Mouse (Mus musculus): Measurements from ENCODE around the gene Carnmt1. TPM values are rescaled to one million over a fixed set of nuclear protein-coding genes. Genes with fewer than 3 reads are reported as not detected.

The Carnmt1 gene
- polyA plus RNA-seq, 1 experiment = 6.3 TPM

GRCm38 (mm10) chr19:18632231-18633185 is 38.1 kb upstream of the Carnmt1 start:
- no peaks in the 10 kb centered on the region for H3K36me3 ChIP-seq (ENCODE audit: control insufficient read depth, insufficient read depth, low read length)
- WGBS = 39% methylated on average over 13 of the region's 13 CpGs
- peak overlapping the region; percentile 67 for H3K4me3 ChIP-seq (ENCODE audit: insufficient read depth, low read depth, low read length)
- TF ChIP-seq POLR2A (IDR thresholded peaks at IDR 0.05; ENCODE audit: low read depth, low read length) (no peak), CTCF (conservative IDR thresholded peaks at IDR 0.05; ENCODE audit: insufficient read depth, insufficient read length, low read depth, low read length) (no peak)
- H3K27me3 ChIP-seq (replicated peaks; ENCODE audit: control insufficient read depth, insufficient read depth, low read length) = no peaks in the 10 kb centered on the region
- H3K4me1 ChIP-seq (ENCODE audit: control insufficient read depth, insufficient read depth, low read length) = peaks cover 13% of the 10 kb centered on the region
- peak; percentile 90 for DNase-seq
- H3K27ac ChIP-seq (ENCODE audit: insufficient read depth, low read depth, low read length) = peak overlapping the region; percentile 81

- WGBS = 82% methylated on average over 5 of the region's 5 CpGs
Measured at GRCm38 (mm10) chr19:18637954-18638353, 32.6 kb upstream of the Carnmt1 start.

DNA sequence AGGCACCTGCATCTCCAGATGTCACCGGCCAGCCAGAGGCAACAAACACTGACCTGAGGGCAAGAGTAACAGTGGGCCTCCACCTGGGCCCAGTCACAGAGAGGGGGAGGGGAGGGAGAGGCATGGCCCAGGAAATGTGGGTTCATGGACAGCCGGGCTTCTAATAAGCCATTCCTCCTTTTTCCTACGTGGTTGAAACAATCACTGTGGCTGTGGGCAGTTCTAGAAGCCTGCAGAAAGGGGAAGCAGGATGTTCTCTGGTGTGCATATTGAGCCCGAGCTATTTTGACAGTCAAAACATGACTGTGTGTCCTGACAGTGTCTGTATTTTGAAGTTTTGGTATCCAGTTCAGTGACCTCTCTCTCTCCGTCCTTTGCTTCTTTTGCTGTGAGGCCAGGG is 31.6 kb upstream of the Carnmt1 start:
- Histone ChIP-seq H3K27ac (ENCODE audit: insufficient read depth, low read depth, low read length) (no peak overlapping the region), H3K4me1 (ENCODE audit: control insufficient read depth, insufficient read depth, low read length) (no peaks in the 10 kb centered on the region), H3K36me3 (ENCODE audit: control insufficient read depth, insufficient read depth, low read length) (peaks cover 4% of the 10 kb centered on the region), H3K27me3 (replicated peaks; ENCODE audit: control insufficient read depth, insufficient read depth, low read length) (no peaks in the 10 kb centered on the region), H3K4me3 (ENCODE audit: insufficient read depth, low read depth, low read length) (no peak overlapping the region)
- TF ChIP-seq POLR2A (IDR thresholded peaks at IDR 0.05; ENCODE audit: low read depth, low read length) = no peak
- TF ChIP-seq CTCF (conservative IDR thresholded peaks at IDR 0.05; ENCODE audit: insufficient read depth, insufficient read length, low read depth, low read length) = no peak
- no peak for DNase-seq
- 47% methylated on average over 5 of the region's 5 CpGs for WGBS

More at GRCm38 (mm10) chr19:18637954-18638353, 32.6 kb upstream of the Carnmt1 start:
- H3K27me3 ChIP-seq (replicated peaks; ENCODE audit: control insufficient read depth, insufficient read depth, low read length) = no peaks in the 10 kb centered on the region
- no peaks in the 10 kb centered on the region for H3K4me1 ChIP-seq (ENCODE audit: control insufficient read depth, insufficient read depth, low read length)
- no peak for TF ChIP-seq CTCF (conservative IDR thresholded peaks at IDR 0.05; ENCODE audit: insufficient read depth, insufficient read length, low read depth, low read length)
- no peak for TF ChIP-seq POLR2A (IDR thresholded peaks at IDR 0.05; ENCODE audit: low read depth, low read length)
- H3K27ac ChIP-seq (ENCODE audit: insufficient read depth, low read depth, low read length) = no peak overlapping the region
- H3K4me3 ChIP-seq (ENCODE audit: insufficient read depth, low read depth, low read length) = no peak overlapping the region
- DNase-seq = no peak
- peaks cover 2% of the 10 kb centered on the region for H3K36me3 ChIP-seq (ENCODE audit: control insufficient read depth, insufficient read depth, low read length)

DNA sequence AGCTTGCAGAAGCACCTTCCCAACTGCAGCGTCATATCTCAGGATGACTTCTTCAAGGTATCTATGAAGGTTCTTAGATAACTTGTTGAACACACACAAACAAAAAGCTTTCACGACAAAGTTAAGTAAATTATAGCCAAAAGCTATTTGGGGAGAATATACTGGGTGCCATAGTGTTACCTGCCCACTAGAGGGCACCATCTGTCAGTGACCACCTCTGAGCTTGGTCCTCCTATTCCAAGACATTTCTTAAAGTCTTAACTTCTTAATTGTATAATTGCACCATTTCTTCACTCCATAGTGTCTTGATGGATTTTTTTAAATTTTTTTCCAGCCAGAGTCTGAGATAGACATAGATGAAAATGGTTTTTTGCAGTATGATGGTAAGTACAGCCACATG is 31.0 kb upstream of the Carnmt1 start:
- no peak overlapping the region for H3K4me3 ChIP-seq (ENCODE audit: insufficient read depth, low read depth, low read length)
- no peaks in the 10 kb centered on the region for H3K4me1 ChIP-seq (ENCODE audit: control insufficient read depth, insufficient read depth, low read length)
- no peak overlapping the region for H3K27ac ChIP-seq (ENCODE audit: insufficient read depth, low read depth, low read length)
- DNase-seq = peak; percentile 23
- TF ChIP-seq POLR2A (IDR thresholded peaks at IDR 0.05; ENCODE audit: low read depth, low read length) = no peak
- TF ChIP-seq CTCF (conservative IDR thresholded peaks at IDR 0.05; ENCODE audit: insufficient read depth, insufficient read length, low read depth, low read length) = peak; percentile 63
- no peaks in the 10 kb centered on the region for H3K27me3 ChIP-seq (replicated peaks; ENCODE audit: control insufficient read depth, insufficient read depth, low read length)
- H3K36me3 ChIP-seq (ENCODE audit: control insufficient read depth, insufficient read depth, low read length) = peaks cover 4% of the 10 kb centered on the region
- WGBS = 33% methylated on average over 2 of the region's 2 CpGs

DNA sequence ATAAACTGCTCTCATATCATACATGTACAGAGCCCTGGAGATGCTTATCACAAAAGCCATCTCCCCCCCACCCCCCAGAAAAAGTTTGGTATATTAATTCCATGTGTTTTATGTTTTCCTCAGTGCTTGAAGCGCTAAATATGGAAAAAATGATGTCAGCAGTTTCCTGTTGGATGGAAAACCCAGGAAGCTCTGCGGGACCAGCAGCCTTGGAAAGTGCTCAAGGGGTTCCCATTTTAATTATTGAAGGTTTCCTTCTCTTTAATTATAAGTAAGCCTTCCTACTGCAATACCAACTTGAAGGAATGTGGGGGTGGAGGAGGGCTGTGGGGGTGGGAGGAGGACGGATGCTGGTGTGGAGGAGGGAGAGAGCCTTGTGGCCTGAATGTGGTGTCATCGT is 29.6 kb upstream of the Carnmt1 start:
- 41% methylated on average over 4 of the region's 4 CpGs for WGBS
- no peak for DNase-seq
- TF ChIP-seq POLR2A (IDR thresholded peaks at IDR 0.05; ENCODE audit: low read depth, low read length) = no peak
- TF ChIP-seq CTCF (conservative IDR thresholded peaks at IDR 0.05; ENCODE audit: insufficient read depth, insufficient read length, low read depth, low read length) = no peak
- Histone ChIP-seq H3K4me3 (ENCODE audit: insufficient read depth, low read depth, low read length) (no peak overlapping the region), H3K4me1 (ENCODE audit: control insufficient read depth, insufficient read depth, low read length) (no peaks in the 10 kb centered on the region), H3K27ac (ENCODE audit: insufficient read depth, low read depth, low read length) (no peak overlapping the region), H3K27me3 (replicated peaks; ENCODE audit: control insufficient read depth, insufficient read depth, low read length) (no peaks in the 10 kb centered on the region), H3K36me3 (ENCODE audit: control insufficient read depth, insufficient read depth, low read length) (peaks cover 8% of the 10 kb centered on the region)

GRCm38 (mm10) chr19:18643411-18643810 is 27.2 kb upstream of the Carnmt1 start:
- peaks cover 9% of the 10 kb centered on the region for H3K36me3 ChIP-seq (ENCODE audit: control insufficient read depth, insufficient read depth, low read length)
- DNase-seq = no peak
- H3K27ac ChIP-seq (ENCODE audit: insufficient read depth, low read depth, low read length) = no peak overlapping the region
- no peak overlapping the region for H3K4me3 ChIP-seq (ENCODE audit: insufficient read depth, low read depth, low read length)
- no peaks in the 10 kb centered on the region for H3K27me3 ChIP-seq (replicated peaks; ENCODE audit: control insufficient read depth, insufficient read depth, low read length)
- WGBS = 68% methylated on average over 4 of the region's 4 CpGs
- no peaks in the 10 kb centered on the region for H3K4me1 ChIP-seq (ENCODE audit: control insufficient read depth, insufficient read depth, low read length)
- no peak for TF ChIP-seq POLR2A (IDR thresholded peaks at IDR 0.05; ENCODE audit: low read depth, low read length)
- no peak for TF ChIP-seq CTCF (conservative IDR thresholded peaks at IDR 0.05; ENCODE audit: insufficient read depth, insufficient read length, low read depth, low read length)

- DNase-seq = no peak
- Histone ChIP-seq H3K27me3 (replicated peaks; ENCODE audit: control insufficient read depth, insufficient read depth, low read length) (no peaks in the 10 kb centered on the region), H3K27ac (ENCODE audit: insufficient read depth, low read depth, low read length) (no peak overlapping the region), H3K4me1 (ENCODE audit: control insufficient read depth, insufficient read depth, low read length) (no peaks in the 10 kb centered on the region), H3K4me3 (ENCODE audit: insufficient read depth, low read depth, low read length) (no peak overlapping the region), H3K36me3 (ENCODE audit: control insufficient read depth, insufficient read depth, low read length) (peaks cover 9% of the 10 kb centered on the region)
- TF ChIP-seq CTCF (conservative IDR thresholded peaks at IDR 0.05; ENCODE audit: insufficient read depth, insufficient read length, low read depth, low read length) (no peak), POLR2A (IDR thresholded peaks at IDR 0.05; ENCODE audit: low read depth, low read length) (no peak)
- WGBS = 85% methylated on average over 6 of the region's 6 CpGs
Measured at GRCm38 (mm10) chr19:18644084-18644483, 26.5 kb upstream of the Carnmt1 start.

Data from kidney, adult 2 months (tissue).